Mouse (Mus musculus) CH12.LX (cell line): ENCODE measurements at regions not wholly inside any gene's neighbourhood (a gene's known extent, or its start where the extent isn't known, plus 50 kb on each side); places are given as distances from the start of the nearest gene placed in this dataset.

Experiments
- DNase-seq: peaks from one replicate; pipeline ENCODE4 v3.0.0-alpha.2; 2013; ENCODE audit errors: extremely low read depth
- H3K27ac ChIP-seq: 2 replicates; pipeline ENCODE4 v1.5.1; 2012; ENCODE audit warnings: low read depth, mild to moderate bottlenecking, control low read depth, moderate library complexity; ENCODE audit not compliant: insufficient read depth
- H3K27me3 ChIP-seq: replicated peaks from 2 replicates; pipeline ENCODE3; 2012; ENCODE audit warnings: inconsistent platforms
- H3K36me3 ChIP-seq, 2 experiments: replicated peaks in 1 of 2; 2 replicates each; pipeline versions ENCODE3 to v1.6.1; 2012; ENCODE audit warnings: inconsistent platforms in 1 of 2, low read length in 1 of 2, mild to moderate bottlenecking in 1 of 2, mixed read lengths in 1 of 2, moderate library complexity in 1 of 2; ENCODE audit not compliant: control insufficient read depth in 1 of 2, insufficient read depth in 1 of 2
- H3K4me1 ChIP-seq, 2 experiments: 2 replicates each; pipeline ENCODE4 v1.6.1; 2012; ENCODE audit warnings: inconsistent platforms in 1 of 2, moderate library complexity in 1 of 2; ENCODE audit not compliant: insufficient read depth in 2 of 2, control insufficient read depth in 1 of 2
- H3K4me2 ChIP-seq: 2 replicates; pipeline ENCODE4 v1.6.1; 2012; ENCODE audit warnings: low read depth, mild to moderate bottlenecking, control low read depth; ENCODE audit not compliant: poor library complexity, insufficient read depth, severe bottlenecking
- H3K4me3 ChIP-seq, 3 experiments: fragments of 150-350 bp in 1 of 3; sonication (generic) in 1 of 3; replicated peaks in 1 of 3; 2 replicates each; pipeline versions ENCODE3 to v1.5.1; 2011 to 2012; ENCODE audit warnings: low read depth in 2 of 3, low read length in 2 of 3, mild to moderate bottlenecking in 2 of 3, moderate library complexity in 2 of 3, control low read depth in 1 of 3, improper control_type of control experiment in 1 of 3, inconsistent platforms in 1 of 3, mixed read lengths in 1 of 3; ENCODE audit not compliant: poor library complexity in 1 of 3
- H3K79me2 ChIP-seq: replicated peaks from 2 replicates; pipeline ENCODE4 v1.6.1; 2012; ENCODE audit warnings: mild to moderate bottlenecking, moderate library complexity; ENCODE audit not compliant: control insufficient read depth, poor library complexity, insufficient read depth, severe bottlenecking; ENCODE audit errors: extremely low read depth
- H3K9ac ChIP-seq: 2 replicates; pipeline ENCODE4 v1.6.1; 2012; ENCODE audit warnings: low read depth, mild to moderate bottlenecking, control low read depth, moderate library complexity; ENCODE audit not compliant: insufficient read depth
- H3K9me3 ChIP-seq: replicated peaks from 2 replicates; pipeline ENCODE3; 2012; ENCODE audit warnings: low read length, inconsistent platforms, mixed read lengths
- BHLHE40 ChIP-seq: IDR thresholded peaks from 2 replicates; pipeline ENCODE4 v1.6.1; 2011; ENCODE audit warnings: mild to moderate bottlenecking, low read depth, low read length, improper control_type of control experiment
- CTCF ChIP-seq, 2 experiments: IDR thresholded peaks in 1 of 2; conservative IDR thresholded peaks in 1 of 2; 2 replicates each; pipeline ENCODE4 v1.5.1; 2011 to 2012; ENCODE audit warnings: low read depth in 2 of 2, low read length in 2 of 2, improper control_type of control experiment in 1 of 2, inconsistent platforms in 1 of 2, mild to moderate bottlenecking in 1 of 2, moderate library complexity in 1 of 2
- EP300 ChIP-seq: IDR thresholded peaks from 2 replicates; pipeline ENCODE4 v1.6.1; 2011; ENCODE audit warnings: low read length, improper control_type of control experiment
- ETS1 ChIP-seq: conservative IDR thresholded peaks from 2 replicates; pipeline ENCODE4 v1.6.1; 2012; ENCODE audit warnings: low read depth, mild to moderate bottlenecking, inconsistent platforms, low read length, improper control_type of control experiment, moderate library complexity
- KAT2A ChIP-seq: IDR thresholded peaks from 2 replicates; pipeline ENCODE4 v1.6.1; 2012; ENCODE audit warnings: low read length, improper control_type of control experiment, inconsistent platforms; ENCODE audit not compliant: insufficient replicate concordance
- MAX ChIP-seq: IDR thresholded peaks from 2 replicates; pipeline ENCODE4 v1.6.1; 2011; ENCODE audit warnings: low read length, improper control_type of control experiment
- NELFE ChIP-seq: IDR thresholded peaks from 2 replicates; pipeline ENCODE4 v1.6.1; 2011; ENCODE audit warnings: low read depth, low read length, improper control_type of control experiment
- PAX5 ChIP-seq: IDR thresholded peaks from 2 replicates; pipeline ENCODE4 v1.6.1; 2012; ENCODE audit warnings: low read length, inconsistent platforms, mixed read lengths
- SIN3A ChIP-seq: IDR thresholded peaks from 2 replicates; pipeline ENCODE4 v1.6.1; 2012; ENCODE audit warnings: low read length, improper control_type of control experiment, inconsistent platforms
- TCF12 ChIP-seq: IDR thresholded peaks from 2 replicates; pipeline ENCODE4 v1.6.1; 2014; ENCODE audit warnings: low read depth, mild to moderate bottlenecking, inconsistent platforms, low read length, improper control_type of control experiment
- USF1 ChIP-seq: IDR thresholded peaks from 2 replicates; pipeline ENCODE4 v1.6.1; 2014; ENCODE audit warnings: low read depth, mild to moderate bottlenecking, inconsistent platforms, low read length, improper control_type of control experiment
- USF2 ChIP-seq: conservative IDR thresholded peaks from 2 replicates; pipeline ENCODE4 v1.6.1; 2011; ENCODE audit warnings: low read depth, low read length, improper control_type of control experiment
- ZKSCAN1 ChIP-seq: IDR thresholded peaks from 2 replicates; pipeline ENCODE4 v1.6.1; 2012; ENCODE audit warnings: low read depth, inconsistent platforms, low read length, improper control_type of control experiment, borderline replicate concordance
- ZMIZ1 ChIP-seq: IDR thresholded peaks from 2 replicates; pipeline ENCODE4 v1.6.1; 2012; ENCODE audit warnings: low read depth, mild to moderate bottlenecking, inconsistent platforms, low read length, improper control_type of control experiment
- dilution Hi-C: fragments of 300-500 bp; cut with MboI; formaldehyde crosslinking; loops from 2 replicates; pipeline ENCODE4 v1.14.3; 2020; ENCODE audit warnings: low sequenced_read_pairs; ENCODE audit not compliant: extremely low pct_unique_long_range_greater_than_20kb, extremely low pct_ligation_motif_present
- in situ Hi-C: fragments of 300-500 bp; cut with MboI; formaldehyde crosslinking; loops from 3 replicates; pipeline ENCODE4 v1.14.3; 2019; ENCODE audit warnings: low sequenced_read_pairs, low pct_ligation_motif_present, low pct_unique_long_range_greater_than_20kb, mixed read lengths

GRCm38 (mm10) chr8:15734461-15734860 lies 688.6 kb upstream of the BB014433 start:
- Histone ChIP-seq H3K27me3 (no peaks in the 10 kb centered on the region), H3K4me2 (no peak overlapping the region), H3K79me2 (no peaks in the 10 kb centered on the region), H3K9ac (no peak overlapping the region), H3K9me3 (peaks cover 54% of the 10 kb centered on the region), H3K27ac (no peak overlapping the region), H3K4me3 (no peak overlapping the region), H3K36me3 (no peaks in the 10 kb centered on the region), H3K4me1 (no peaks in the 10 kb centered on the region)
- in situ Hi-C loops (no loop called here), dilution Hi-C loops (no loop called here)
- TF ChIP-seq SIN3A, result no peak
- TF ChIP-seq ZKSCAN1, result no peak
- TF ChIP-seq ETS1, result no peak
- no peak for TF ChIP-seq KAT2A
- TF ChIP-seq USF1, result no peak
- no peak for TF ChIP-seq MAX
- TF ChIP-seq USF2, result no peak
- no peak for TF ChIP-seq BHLHE40
- TF ChIP-seq NELFE, result no peak
- TF ChIP-seq ZMIZ1, result no peak
- TF ChIP-seq PAX5, result no peak
- no peak for DNase-seq

- no peak for DNase-seq
- H3K27me3 ChIP-seq, result no peaks in the 10 kb centered on the region
- H3K9ac ChIP-seq, result no peak overlapping the region
- dilution Hi-C loops (no loop called here), in situ Hi-C loops (no loop called here)
- peaks cover 65% of the 10 kb centered on the region for H3K9me3 ChIP-seq
- H3K27ac ChIP-seq, result no peak overlapping the region
- no peaks in the 10 kb centered on the region for H3K79me2 ChIP-seq
- no peaks in the 10 kb centered on the region for H3K36me3 ChIP-seq
- no peak overlapping the region for H3K4me3 ChIP-seq
- H3K4me2 ChIP-seq, result no peak overlapping the region
- no peaks in the 10 kb centered on the region for H3K4me1 ChIP-seq
- TF ChIP-seq EP300, result no peak
Measured at GRCm38 (mm10) chr8:15731324-15731723, 685.4 kb upstream of the BB014433 start.

GRCm38 (mm10) chr8:15729075-15729474 lies 683.2 kb upstream of the BB014433 start:
- DNase-seq, result no peak
- in situ Hi-C loops, result no loop called here
- Histone ChIP-seq H3K4me1 (no peaks in the 10 kb centered on the region), H3K4me2 (no peak overlapping the region), H3K9ac (no peak overlapping the region), H3K27me3 (no peaks in the 10 kb centered on the region), H3K79me2 (no peaks in the 10 kb centered on the region), H3K4me3 (no peak overlapping the region), H3K36me3 (no peaks in the 10 kb centered on the region), H3K9me3 (peaks cover 61% of the 10 kb centered on the region), H3K27ac (no peak overlapping the region)
- dilution Hi-C loops, result no loop called here
- no peak for TF ChIP-seq TCF12
- TF ChIP-seq CTCF (conservative IDR thresholded peaks at IDR 0.05 in 1 of 2, IDR thresholded peaks at IDR 0.05 in 1 of 2; ENCODE audit: low read depth in 2 of 2, low read length in 2 of 2), result peak in 1 of 2 experiments; percentile 3; a peak in 1 of 4 replicates
